Mouse (Mus musculus) layer of hippocampus, adult 8-10 months (tissue): Measurements from ENCODE around the gene Rnf220. TPM values are rescaled to one million over a fixed set of nuclear protein-coding genes. Genes with fewer than 3 reads are reported as not detected.

Source experiments
- DNase-seq, 2 experiments: peaks; one replicate each; pipeline ENCODE4 v3.0.0; 2022; ENCODE audit warnings: low spot score in 2 of 2
- total RNA-seq, 4 experiments: library from RNA; stranded (reverse); gene quantifications; 2 replicates each; pipeline ENCODE4 v1.2.4; 2022

Rnf220 gene
- total RNA-seq, 4 experiments from 2014 or later, result 171 to 184 (median 178) TPM

- no peak for DNase-seq
Observed at GRCm38 (mm10) chr4:117380558-117380935, 116.3 kb downstream of the Rnf220 start.

GRCm38 (mm10) chr4:117379803-117380557, 116.9 kb downstream of the Rnf220 start:
- no peak for DNase-seq

- no peak for DNase-seq
Observed at GRCm38 (mm10) chr4:117374078-117374540, 122.7 kb downstream of the Rnf220 start.

- no peak for DNase-seq
Observed at GRCm38 (mm10) chr4:117373324-117374077, 123.4 kb downstream of the Rnf220 start.

- DNase-seq, result no peak
Observed at GRCm38 (mm10) chr4:117371896-117372295, 125.0 kb downstream of the Rnf220 start.

- DNase-seq, result no peak
Observed at GRCm38 (mm10) chr4:117370354-117370753, 126.5 kb downstream of the Rnf220 start.

GRCm38 (mm10) chr4:117369571-117369970, 127.3 kb downstream of the Rnf220 start:
- no peak for DNase-seq

GRCm38 (mm10) chr4:117367365-117367764, 129.5 kb downstream of the Rnf220 start:
- no peak for DNase-seq

GRCm38 (mm10) chr4:117362085-117362484, 134.8 kb downstream of the Rnf220 start:
- DNase-seq, result no peak

GRCm38 (mm10) chr4:117361558-117361873, 135.3 kb downstream of the Rnf220 start:
- no peak for DNase-seq

GRCm38 (mm10) chr4:117360713-117361557, 135.9 kb downstream of the Rnf220 start:
- DNase-seq, result no peak

- DNase-seq, result no peak
Observed at GRCm38 (mm10) chr4:117359803-117360382, 137.0 kb downstream of the Rnf220 start.

GRCm38 (mm10) chr4:117357917-117358316, 138.9 kb downstream of the Rnf220 start:
- no peak for DNase-seq

GRCm38 (mm10) chr4:117357104-117357503, 139.7 kb downstream of the Rnf220 start:
- DNase-seq, result no peak

GRCm38 (mm10) chr4:117356223-117356622, 140.6 kb downstream of the Rnf220 start:
- no peak for DNase-seq

- no peak for DNase-seq
Observed at GRCm38 (mm10) chr4:117354651-117355050, 142.2 kb downstream of the Rnf220 start.

- DNase-seq, result no peak
Observed at GRCm38 (mm10) chr4:117352957-117353356, 143.9 kb downstream of the Rnf220 start.

GRCm38 (mm10) chr4:117352071-117352470, 144.8 kb downstream of the Rnf220 start:
- DNase-seq, result no peak

GRCm38 (mm10) chr4:117350139-117350693, 146.6 kb downstream of the Rnf220 start:
- DNase-seq, result no peak

GRCm38 (mm10) chr4:117349327-117349726, 147.5 kb downstream of the Rnf220 start:
- no peak for DNase-seq

GRCm38 (mm10) chr4:117346025-117346424, 150.8 kb downstream of the Rnf220 start:
- peak in 1 of 2 experiments; percentile 33 for DNase-seq
